In the genomic region with DNA sequence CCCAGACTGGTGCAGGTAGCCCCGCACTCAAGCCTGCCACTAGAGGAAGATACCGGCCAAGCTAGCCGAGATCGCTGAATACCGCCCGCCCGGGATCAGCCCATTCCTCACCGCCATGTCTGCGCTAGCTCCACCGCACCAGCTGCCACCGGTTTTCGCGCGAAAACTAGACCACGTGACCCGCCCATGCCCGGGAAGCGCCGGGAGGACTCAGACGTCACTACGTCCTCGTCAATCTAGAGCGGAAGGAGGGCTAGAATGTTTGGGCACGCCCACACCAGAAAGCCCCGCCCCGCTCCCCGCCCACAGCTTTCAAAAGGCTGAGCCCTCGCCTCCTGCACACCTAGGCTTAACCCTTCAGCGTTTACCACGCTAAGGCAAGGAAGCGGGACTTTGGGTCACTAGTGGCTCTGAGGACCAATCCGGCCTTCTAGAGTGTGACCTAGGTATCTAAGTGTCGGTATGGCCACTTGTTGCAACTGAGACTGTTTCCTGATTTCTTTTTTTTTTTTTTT, we compare ENCODE assay signal across 7 mouse cellular contexts. TPM values are rescaled to one million over a fixed set of nuclear protein-coding genes. Genes with fewer than 3 reads are reported as not detected.
DNase-seq lines count a peak whose midpoint lies in the region; ATAC-seq lines count a peak whose summit lies in the region.

Gene Mcm2 (minus strand): TSS at position 247 of the 515 bp plus-strand sequence.

- DNase-seq in adrenal gland, postnatal 25 days = peak; percentile 96
- peak; percentile 100 for DNase-seq in heart, adult 11 months
- peak; percentile 96 for DNase-seq in kidney, adult 18-20 months
- DNase-seq in limb, embryonic 11.5 days (ENCODE audit: low spot score) = peak; percentile 98
- DNase-seq in midbrain, embryonic 14.5 days = peak; percentile 96
- DNase-seq in spleen, adult 18-20 months = peak; percentile 94 to 98

- peak within 1 kb of the TSS; percentile 87 for H3K27ac ChIP-seq in embryonic facial prominence, embryonic 12.5 days
- peak within 1 kb of the TSS; percentile 60 for H3K27ac ChIP-seq in limb, embryonic 11.5 days (replicated peaks; ENCODE audit: low read depth, low read length)
- peak within 1 kb of the TSS; percentile 66 for H3K27ac ChIP-seq in midbrain, embryonic 14.5 days (replicated peaks; ENCODE audit: low read depth, low read length)

- peaks cover 33% of the 10 kb centered on the region for H3K4me1 ChIP-seq in embryonic facial prominence, embryonic 12.5 days
- H3K4me1 ChIP-seq in limb, embryonic 11.5 days (ENCODE audit: control insufficient read depth, insufficient read depth, low read length) = peaks cover 24% of the 10 kb centered on the region
- peaks cover 18% of the 10 kb centered on the region for H3K4me1 ChIP-seq in midbrain, embryonic 14.5 days (ENCODE audit: control insufficient read depth, insufficient read depth, low read length)

- no peaks in the 10 kb centered on the region for H3K27me3 ChIP-seq in embryonic facial prominence, embryonic 12.5 days
- no peaks in the 10 kb centered on the region for H3K27me3 ChIP-seq in limb, embryonic 11.5 days (ENCODE audit: control insufficient read depth, insufficient read depth, low read length)
- no peaks in the 10 kb centered on the region for H3K27me3 ChIP-seq in midbrain, embryonic 14.5 days (ENCODE audit: control insufficient read depth, insufficient read depth, low read length)

- under 1% methylated on average over 33 of the region's 33 CpGs for WGBS in embryonic facial prominence, embryonic 12.5 days
- under 1% methylated on average over 33 of the region's 33 CpGs for WGBS in limb, embryonic 11.5 days
- WGBS in midbrain, embryonic 14.5 days = under 1% methylated on average over 33 of the region's 33 CpGs

- H3K36me3 ChIP-seq in embryonic facial prominence, embryonic 12.5 days = peaks cover 35% of the 10 kb centered on the region
- H3K36me3 ChIP-seq in limb, embryonic 11.5 days (ENCODE audit: control insufficient read depth, insufficient read depth, low read length) = peaks cover 24% of the 10 kb centered on the region
- H3K36me3 ChIP-seq in midbrain, embryonic 14.5 days (ENCODE audit: control insufficient read depth, insufficient read depth, low read length) = 0 out of 2 replicates have a peak, but pooled peaks cover 4% of the 10 kb centered on the region

- peak within 1 kb of the TSS; percentile 74 for H3K4me3 ChIP-seq in embryonic facial prominence, embryonic 12.5 days
- H3K4me3 ChIP-seq in limb, embryonic 11.5 days (ENCODE audit: low read depth, low read length) = peak within 1 kb of the TSS; percentile 76
- peak within 1 kb of the TSS; percentile 49 for H3K4me3 ChIP-seq in midbrain, embryonic 14.5 days (replicated peaks; ENCODE audit: low read depth, low read length)

- ATAC-seq in embryonic facial prominence, embryonic 12.5 days (ENCODE audit: insufficient number of reproducible peaks, insufficient read depth, low FRiP score, low TSS enrichment) = peak; percentile 57
- peak; percentile 78 for ATAC-seq in limb, embryonic 11.5 days (ENCODE audit: insufficient number of reproducible peaks, low FRiP score, low TSS enrichment, low read depth)
- peak; percentile 78 for ATAC-seq in midbrain, embryonic 14.5 days (ENCODE audit: low FRiP score, low TSS enrichment)

- no peaks in the 10 kb centered on the region for H3K9me3 ChIP-seq in embryonic facial prominence, embryonic 12.5 days
- no peaks in the 10 kb centered on the region for H3K9me3 ChIP-seq in limb, embryonic 11.5 days (ENCODE audit: control insufficient read depth, low read length)
- H3K9me3 ChIP-seq in midbrain, embryonic 14.5 days (ENCODE audit: control insufficient read depth, low read length) = no peaks in the 10 kb centered on the region

- H3K9ac ChIP-seq in embryonic facial prominence, embryonic 12.5 days = peak within 1 kb of the TSS; percentile 80
- H3K9ac ChIP-seq in limb, embryonic 11.5 days (ENCODE audit: low read length) = peak within 1 kb of the TSS; percentile 84
- H3K9ac ChIP-seq in midbrain, embryonic 14.5 days (replicated peaks; ENCODE audit: low read length) = peak within 1 kb of the TSS; percentile 73

- H3K4me2 ChIP-seq in embryonic facial prominence, embryonic 12.5 days (replicated peaks) = peak within 1 kb of the TSS; percentile 65
- H3K4me2 ChIP-seq in limb, embryonic 11.5 days (ENCODE audit: low read depth, severe bottlenecking) = peak within 1 kb of the TSS; percentile 45
- peak within 1 kb of the TSS; percentile 93 for H3K4me2 ChIP-seq in midbrain, embryonic 14.5 days (ENCODE audit: low read length)

RNA-seq across cellular contexts. Expression of gene Mcm2, which starts in this region (rescaled TPM):
- 48.6 and 50.9 TPM in 2 replicates for total RNA-seq in adrenal gland, postnatal 25 days (2021)
- 169 and 171 TPM in 2 replicates for polyA plus RNA-seq in embryonic facial prominence, embryonic 12.5 days (2016; fragmentation: Nextera tagmentation; extraction: Ambion mirVana)
- 228 and 240 TPM in 2 replicates for polyA plus RNA-seq in limb, embryonic 11.5 days (2014; fragmentation: Nextera tagmentation; extraction: Ambion mirVana)
- 22.2 and 39.0 TPM in 2 replicates for polyA plus RNA-seq in midbrain, embryonic 14.5 days (2014; fragmentation: Nextera tagmentation; extraction: Ambion mirVana)

Comparison
In these comparisons a context has a peak if more than half of its experiments do, and no peak if none do; other contexts are left out.
1. Peak in every context shown above with its lines: DNase-seq, ATAC-seq, H3K4me3 ChIP-seq and H3K27ac ChIP-seq.